9 mouse cellular contexts compared by ENCODE assay signal in genomic region chr9:70929840-70930640, GRCm38 (mm10). TPM values are rescaled to one million over a fixed set of nuclear protein-coding genes. Genes with fewer than 3 reads are reported as not detected.
DNase-seq lines count a peak whose midpoint lies in the region; ATAC-seq and TF ChIP-seq lines count a peak whose summit lies in the region.
"Had no signal": no experiment of that assay in that cellular context is flagged by ENCODE, and none has a peak within 500 bp of the region (broad histone marks: within the 10 kb centered on the region; RNA-seq: fewer than 3 reads in every experiment).

No protein-coding gene starts in this region.

- no peak overlapping the region for H3K4me3 ChIP-seq in intestine, embryonic 14.5 days (ENCODE audit: low read depth, low read length)
- H3K4me3 ChIP-seq in intestine, embryonic 15.5 days (replicated peaks), result no peak overlapping the region
- no peak overlapping the region for H3K4me3 ChIP-seq in ES-E14 (ENCODE audit: insufficient read depth in 1 of 2, low read depth in 1 of 2, low read length in 2 of 2, poor library complexity in 1 of 2, severe bottlenecking in 1 of 2)
- no peak overlapping the region for H3K4me3 ChIP-seq in liver, adult 2 months (ENCODE audit: insufficient read depth, low read depth, low read length)
- no peak overlapping the region for H3K4me3 ChIP-seq in neural tube, embryonic 13.5 days
- H3K4me3 ChIP-seq: lung, embryonic 15.5 days had no signal

- peak; percentile 29; the same call in 1 of the 2 replicates for TF ChIP-seq CTCF in liver, adult 2 months (IDR thresholded peaks at IDR 0.05; ENCODE audit: low read depth, low read length)

- H3K4me2 ChIP-seq in intestine, embryonic 14.5 days (ENCODE audit: low read length), result no peak overlapping the region
- H3K4me2 ChIP-seq in intestine, embryonic 15.5 days (replicated peaks), result no peak overlapping the region
- H3K4me2 ChIP-seq in neural tube, embryonic 13.5 days, result no peak overlapping the region
- H3K4me2 ChIP-seq: lung, embryonic 15.5 days had no signal

- DNase-seq in intestine, embryonic 14.5 days (ENCODE audit: low spot score), result peak; percentile 63
- DNase-seq in ES-E14 (ENCODE audit: low read depth, low spot score), result peak; percentile 41
- peak; percentile 89 for DNase-seq in cerebellum, adult 9-10 months
- peak; percentile 67 for DNase-seq in heart, postnatal 4 days
- DNase-seq in liver, adult 2 months (ENCODE audit: extremely low read depth, low read depth, low spot score), result no peak
- peak; percentile 19 for DNase-seq in urinary bladder, postnatal 25 days (ENCODE audit: low spot score)

- no peaks in the 10 kb centered on the region for H3K36me3 ChIP-seq in intestine, embryonic 14.5 days (ENCODE audit: control insufficient read depth, insufficient read depth, low read length)
- H3K36me3 ChIP-seq in intestine, embryonic 15.5 days, result no peaks in the 10 kb centered on the region
- H3K36me3 ChIP-seq in ES-E14 (ENCODE audit: control insufficient read depth, insufficient read depth, low read length, poor library complexity, severe bottlenecking), result no peaks in the 10 kb centered on the region
- no peaks in the 10 kb centered on the region for H3K36me3 ChIP-seq in liver, adult 2 months (ENCODE audit: control insufficient read depth, insufficient read depth, low read length)
- H3K36me3 ChIP-seq in neural tube, embryonic 13.5 days, result no peaks in the 10 kb centered on the region
- H3K36me3 ChIP-seq: lung, embryonic 15.5 days had no signal

- H3K9ac ChIP-seq in intestine, embryonic 14.5 days (ENCODE audit: low read length), result no peak overlapping the region
- no peak overlapping the region for H3K9ac ChIP-seq in intestine, embryonic 15.5 days
- H3K9ac ChIP-seq in ES-E14 (ENCODE audit: insufficient read depth, low read depth, low read length, poor library complexity, severe bottlenecking), result no peak overlapping the region
- no peak overlapping the region for H3K9ac ChIP-seq in liver, adult 2 months (ENCODE audit: low read depth, low read length)
- no peak overlapping the region for H3K9ac ChIP-seq in neural tube, embryonic 13.5 days
- H3K9ac ChIP-seq: lung, embryonic 15.5 days had no signal

- no peaks in the 10 kb centered on the region for H3K9me3 ChIP-seq in intestine, embryonic 14.5 days (ENCODE audit: control insufficient read depth, low read length)
- no peaks in the 10 kb centered on the region for H3K9me3 ChIP-seq in intestine, embryonic 15.5 days
- no peaks in the 10 kb centered on the region for H3K9me3 ChIP-seq in ES-E14 (ENCODE audit: control insufficient read depth, insufficient read depth, low read depth, low read length)
- no peaks in the 10 kb centered on the region for H3K9me3 ChIP-seq in neural tube, embryonic 13.5 days
- H3K9me3 ChIP-seq: lung, embryonic 15.5 days had no signal

- H3K4me1 ChIP-seq in intestine, embryonic 14.5 days (replicated peaks; ENCODE audit: control insufficient read depth, insufficient read depth, low read length), result no peaks in the 10 kb centered on the region
- H3K4me1 ChIP-seq in intestine, embryonic 15.5 days (replicated peaks), result no peaks in the 10 kb centered on the region
- no peaks in the 10 kb centered on the region for H3K4me1 ChIP-seq in ES-E14 (ENCODE audit: control insufficient read depth in 2 of 2, insufficient read depth in 2 of 2, low read length in 2 of 2, poor library complexity in 1 of 2)
- peaks cover 40% of the 10 kb centered on the region for H3K4me1 ChIP-seq in liver, adult 2 months (ENCODE audit: control insufficient read depth, insufficient read depth, low read length)
- H3K4me1 ChIP-seq in neural tube, embryonic 13.5 days (replicated peaks), result no peaks in the 10 kb centered on the region
- H3K4me1 ChIP-seq: lung, embryonic 15.5 days had no signal

- WGBS in intestine, embryonic 14.5 days, result 55% methylated on average over 15 of the region's 15 CpGs
- 61% methylated on average over 15 of the region's 15 CpGs for WGBS in intestine, embryonic 15.5 days
- WGBS in liver, adult 2 months, result 64% methylated on average over 15 of the region's 15 CpGs
- WGBS in neural tube, embryonic 13.5 days, result 52% methylated on average over 15 of the region's 15 CpGs

- in situ Hi-C loops in ES-E14 (cut with MboI; ENCODE audit: low sequenced_read_pairs in 2 of 2, unreplicated experiment in 2 of 2), result no loop called here

- TF ChIP-seq POLR2A in liver, adult 2 months (IDR thresholded peaks at IDR 0.05; ENCODE audit: extremely low read depth, insufficient read depth, low read length), result no peak

- H3K27me3 ChIP-seq in intestine, embryonic 14.5 days (replicated peaks; ENCODE audit: control insufficient read depth, insufficient read depth, low read length), result no peaks in the 10 kb centered on the region
- no peaks in the 10 kb centered on the region for H3K27me3 ChIP-seq in intestine, embryonic 15.5 days (replicated peaks)
- no peaks in the 10 kb centered on the region for H3K27me3 ChIP-seq in liver, adult 2 months (ENCODE audit: control insufficient read depth, insufficient read depth, low read length)
- H3K27me3 ChIP-seq in neural tube, embryonic 13.5 days, result no peaks in the 10 kb centered on the region
- H3K27me3 ChIP-seq: lung, embryonic 15.5 days had no signal

- ATAC-seq in intestine, embryonic 14.5 days (replicated peaks; ENCODE audit: low FRiP score, low TSS enrichment, low read depth), result no peak
- no peak for ATAC-seq in intestine, embryonic 15.5 days
- ATAC-seq in neural tube, embryonic 13.5 days (ENCODE audit: low read depth), result peak; percentile 59; the same call in 1 of the 2 replicates

- H3K27ac ChIP-seq in intestine, embryonic 14.5 days (ENCODE audit: low read depth), result no peak overlapping the region
- no peak overlapping the region for H3K27ac ChIP-seq in intestine, embryonic 15.5 days
- no peak overlapping the region for H3K27ac ChIP-seq in ES-E14 (ENCODE audit: insufficient read depth, low read depth, low read length, poor library complexity, severe bottlenecking)
- H3K27ac ChIP-seq in liver, adult 2 months (replicated peaks; ENCODE audit: insufficient read depth, low read depth, low read length), result peak overlapping the region; percentile 74
- H3K27ac ChIP-seq in neural tube, embryonic 13.5 days (replicated peaks), result no peak overlapping the region
- H3K27ac ChIP-seq: lung, embryonic 15.5 days had no signal

- peaks cover 50% of the 10 kb centered on the region for H3K79me2 ChIP-seq in liver, adult 2 months (ENCODE audit: control insufficient read depth, insufficient read depth, low read length)

TF ChIP-seq in ES-E14, 5 proteins besides CTCF, POLR2A, EP300 and RAD21:
- peak; percentile 17; the same call in 1 of the 2 replicates for TF ChIP-seq ZC3H11A (IDR thresholded peaks at IDR 0.05; ENCODE audit: borderline replicate concordance, low read depth, low read length)
- TF ChIP-seq MAFK (IDR thresholded peaks at IDR 0.05; ENCODE audit: insufficient read depth, low read depth, low read length), result no peak
- TF ChIP-seq CHD2 (IDR thresholded peaks at IDR 0.05; ENCODE audit: low read depth, low read length), result no peak
- TF ChIP-seq HCFC1 (IDR thresholded peaks at IDR 0.05; ENCODE audit: borderline replicate concordance, insufficient read depth, low read length), result no peak
- TF ChIP-seq ZNF384 (IDR thresholded peaks at IDR 0.05; ENCODE audit: low read depth, low read length), result no peak

RNA-seq across cellular contexts. Expression of gene Lipc, which starts 22.0 kb away (rescaled TPM):
- polyA plus RNA-seq in intestine, embryonic 14.5 days (2014; fragmentation: Nextera tagmentation; extraction: Ambion mirVana), result not detected in 2 replicates
- polyA plus RNA-seq in intestine, embryonic 15.5 days (2015; fragmentation: Nextera tagmentation; extraction: Ambion mirVana), result 1.1 and 1.7 TPM in 2 replicates
- total RNA-seq in ES-E14 (2012; rRNA removed), result 0.11 and 0.36 TPM in 2 replicates
- under 1 TPM in 1 of 2 experiments, not detected in 1; 0.41 TPM for total RNA-seq in heart, postnatal 4 days (2021)
- total RNA-seq in liver, adult 2 months (2014; rRNA removed), result 232 and 384 TPM in 2 replicates
- polyA plus RNA-seq in liver, adult 2 months (2012; rRNA removed), result 204 and 210 TPM in 2 replicates
- 0.36 TPM in 1 of 2 replicates, not detected in the other for polyA plus RNA-seq in neural tube, embryonic 13.5 days (2015; fragmentation: Nextera tagmentation; extraction: Ambion mirVana)

Comparison
In these comparisons a context has a peak if more than half of its experiments do, and no peak if none do; other contexts are left out.
1. RNA of gene Lipc, which starts 22.0 kb away (polyA plus RNA-seq): 204 to 210 TPM in liver, adult 2 months; 1.1 to 1.7 TPM in intestine, embryonic 15.5 days, 0.36 TPM in neural tube, embryonic 13.5 days and not detected in intestine, embryonic 14.5 days; every median in the first group is over 10 times any median in the second.